Mouse (Mus musculus): ENCODE data around the gene Epb41l1. TPM values are rescaled to one million over a fixed set of nuclear protein-coding genes. Genes with fewer than 3 reads are reported as not detected.
"Not testable (repeated sequence)": the region's sequence is repeated elsewhere in the genome, so short reads cannot be mapped to it uniquely, and the experiment has no call there.

Gene Epb41l1
- 1.2 and 1.4 TPM in 2 replicates for polyA plus RNA-seq (2016; fragmentation: Nextera tagmentation; extraction: Ambion mirVana)

DNA sequence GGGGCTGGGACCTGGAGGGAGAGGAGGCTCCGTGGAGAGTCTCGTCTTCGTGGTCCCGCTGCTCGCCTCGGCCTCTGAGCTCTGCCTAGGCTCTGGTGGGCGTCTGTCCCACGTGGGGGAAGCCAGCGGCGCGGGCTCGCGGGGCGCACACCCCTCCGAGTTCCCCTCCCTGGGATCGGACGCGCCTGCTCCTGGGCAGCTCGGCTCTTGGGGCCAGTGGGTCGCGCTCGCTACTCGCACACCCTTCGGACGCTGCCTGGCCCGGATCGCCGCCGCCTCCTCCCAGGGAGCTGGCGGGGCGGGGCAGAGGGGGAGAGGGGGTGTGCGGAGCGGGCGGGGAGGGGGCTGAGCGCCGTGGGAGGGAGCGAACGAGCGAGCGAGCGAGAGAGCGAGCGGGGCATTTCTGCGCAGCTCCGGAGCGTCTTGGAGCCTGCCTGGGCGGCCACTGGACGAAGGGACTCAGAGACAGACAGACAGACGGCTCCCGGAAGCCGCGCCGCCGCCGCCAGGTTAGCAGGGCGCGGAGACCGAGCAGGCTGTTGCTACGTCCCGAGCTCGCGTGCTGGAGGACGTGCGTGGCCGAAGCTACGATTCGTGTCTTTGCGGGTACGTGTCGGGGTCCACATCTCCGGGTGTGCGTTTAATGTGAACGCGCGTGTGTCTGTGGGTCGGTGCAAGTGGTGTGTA lies at the start of gene Epb41l1:
Epb41l1 (plus strand) TSS at position 216 of the 687 bp plus-strand sequence.
- Histone ChIP-seq H3K4me3 (peak within 1 kb of the TSS; percentile 64), H3K27me3 (replicated peaks) (peaks cover 48% of the 10 kb centered on the region), H3K9me3 (replicated peaks) (no peaks in the 10 kb centered on the region), H3K4me2 (peak within 1 kb of the TSS; percentile 100), H3K9ac (peak within 1 kb of the TSS; percentile 75), H3K27ac (ENCODE audit: poor library complexity, severe bottlenecking) (no peak within 1 kb of the TSS), H3K4me1 (replicated peaks) (peaks cover 17% of the 10 kb centered on the region), H3K36me3 (no peaks in the 10 kb centered on the region)
- ATAC-seq (ENCODE audit: insufficient number of reproducible peaks, low FRiP score), result peak; percentile 60
- 1% methylated on average over 76 of the region's 76 CpGs for WGBS

GRCm38 (mm10) chr2:156376956-156377355 lies 43.8 kb upstream of the Epb41l1 start:
- 76% methylated on average over 7 of the region's 7 CpGs for WGBS
- no peak overlapping the region for H3K4me2 ChIP-seq
- H3K9ac ChIP-seq, result no peak overlapping the region
- no peaks in the 10 kb centered on the region for H3K9me3 ChIP-seq (replicated peaks)
- H3K27ac ChIP-seq (ENCODE audit: poor library complexity, severe bottlenecking), result no peak overlapping the region
- no peaks in the 10 kb centered on the region for H3K27me3 ChIP-seq (replicated peaks)
- no peak overlapping the region for H3K4me3 ChIP-seq
- no peaks in the 10 kb centered on the region for H3K4me1 ChIP-seq (replicated peaks)
- H3K36me3 ChIP-seq, result no peaks in the 10 kb centered on the region
- ATAC-seq (ENCODE audit: insufficient number of reproducible peaks, low FRiP score), result no peak

GRCm38 (mm10) chr2:156379929-156380328 lies 40.8 kb upstream of the Epb41l1 start:
- Histone ChIP-seq H3K27ac (ENCODE audit: poor library complexity, severe bottlenecking) (no peak overlapping the region), H3K9ac (no peak overlapping the region), H3K9me3 (replicated peaks) (0 out of 2 replicates have a peak, but pooled peaks cover 6% of the 10 kb centered on the region), H3K36me3 (no peaks in the 10 kb centered on the region), H3K4me3 (no peak overlapping the region), H3K27me3 (replicated peaks) (no peaks in the 10 kb centered on the region), H3K4me2 (no peak overlapping the region), H3K4me1 (replicated peaks) (no peaks in the 10 kb centered on the region)
- no peak for ATAC-seq (ENCODE audit: insufficient number of reproducible peaks, low FRiP score)
- 80% methylated on average over 10 of the region's 10 CpGs for WGBS

- H3K4me1 ChIP-seq (replicated peaks), result no peaks in the 10 kb centered on the region
- no peak overlapping the region for H3K27ac ChIP-seq (ENCODE audit: poor library complexity, severe bottlenecking)
- H3K27me3 ChIP-seq (replicated peaks), result no peaks in the 10 kb centered on the region
- ATAC-seq (ENCODE audit: insufficient number of reproducible peaks, low FRiP score), result no peak
- H3K9ac ChIP-seq, result no peak overlapping the region
- WGBS, result 64% methylated on average over 4 of the region's 4 CpGs
- H3K4me2 ChIP-seq, result no peak overlapping the region
- H3K36me3 ChIP-seq, result no peaks in the 10 kb centered on the region
- H3K9me3 ChIP-seq (replicated peaks), result 0 out of 2 replicates have a peak, but pooled peaks cover 6% of the 10 kb centered on the region
- no peak overlapping the region for H3K4me3 ChIP-seq
Measured at GRCm38 (mm10) chr2:156381350-156381749, 39.4 kb upstream of the Epb41l1 start.

DNA sequence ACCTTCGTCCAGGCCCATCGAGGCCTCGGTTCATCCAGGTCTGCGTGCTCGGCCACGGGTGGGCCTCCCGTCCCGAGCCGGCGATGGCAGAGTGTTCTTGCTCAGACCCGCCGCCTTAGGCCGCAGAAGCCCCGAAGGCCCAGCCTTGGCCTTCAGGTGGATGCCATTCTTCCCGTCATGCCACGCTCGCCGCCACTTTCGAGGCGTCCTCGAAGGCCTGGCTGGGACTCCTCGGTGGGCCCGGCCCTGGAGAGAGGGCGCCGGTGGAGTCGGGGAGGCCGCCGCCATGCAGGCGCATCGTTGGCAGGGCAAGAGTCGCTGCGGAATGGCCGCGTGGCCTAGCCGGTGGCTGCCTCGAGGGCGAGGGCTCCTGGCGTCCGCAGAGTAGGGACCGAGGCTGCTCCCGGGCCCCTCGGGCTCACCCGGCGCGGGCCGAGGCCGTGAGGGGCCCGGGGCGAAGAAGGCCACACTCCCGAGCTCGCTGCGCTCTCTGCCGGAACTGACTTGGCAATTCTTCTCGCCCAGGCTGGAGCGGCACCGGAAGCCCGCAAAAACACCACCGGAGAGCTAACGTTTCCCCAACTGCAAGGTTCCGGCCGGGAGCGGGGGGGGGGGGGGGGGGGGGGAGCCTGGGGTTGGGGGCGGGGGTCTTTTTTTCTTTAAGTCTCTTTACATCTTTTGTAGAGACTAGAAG lies 28.1 kb upstream of the Epb41l1 start:
- 0% methylated on average over 10 of the region's 63 CpGs for WGBS
- H3K9ac ChIP-seq, result 0 out of 2 replicates have a peak overlapping the region, but pooled peaks have one; percentile 50
- H3K27ac ChIP-seq (ENCODE audit: poor library complexity, severe bottlenecking); H3K36me3 ChIP-seq; H3K4me1 ChIP-seq (replicated peaks); H3K9me3 ChIP-seq (replicated peaks); H3K27me3 ChIP-seq (replicated peaks): not testable (repeated sequence)
- peak overlapping the region; percentile 45 for H3K4me3 ChIP-seq
- ATAC-seq (ENCODE audit: insufficient number of reproducible peaks, low FRiP score), result peak; percentile 88
- peak overlapping the region; percentile 52 for H3K4me2 ChIP-seq

GRCm38 (mm10) chr2:156393155-156393828 lies 27.4 kb upstream of the Epb41l1 start:
- ATAC-seq (ENCODE audit: insufficient number of reproducible peaks, low FRiP score), result no peak

GRCm38 (mm10) chr2:156394282-156394681 lies 26.4 kb upstream of the Epb41l1 start:
- WGBS, result 85% methylated on average over 4 of the region's 4 CpGs
- peaks cover under 1% of the 10 kb centered on the region; the same call in 1 of the 2 replicates for H3K4me1 ChIP-seq (replicated peaks)

More at GRCm38 (mm10) chr2:156393155-156393828, 27.4 kb upstream of the Epb41l1 start:
- Histone ChIP-seq H3K4me1 (replicated peaks) (no peaks in the 10 kb centered on the region; the same call in 1 of the 2 replicates), H3K4me3 (peak overlapping the region; percentile 45), H3K27ac (ENCODE audit: poor library complexity, severe bottlenecking) (no peak overlapping the region), H3K9ac (no peak overlapping the region), H3K9me3 (replicated peaks) (no peaks in the 10 kb centered on the region), H3K4me2 (peak overlapping the region; percentile 52), H3K36me3 (no peaks in the 10 kb centered on the region), H3K27me3 (replicated peaks) (no peaks in the 10 kb centered on the region)
- 55% methylated on average over 5 of the region's 5 CpGs for WGBS

GRCm38 (mm10) chr2:156396096-156396495 lies 24.6 kb upstream of the Epb41l1 start:
- Histone ChIP-seq H3K4me2 (no peak overlapping the region), H3K4me1 (replicated peaks) (peaks cover 6% of the 10 kb centered on the region), H3K27ac (ENCODE audit: poor library complexity, severe bottlenecking) (0 out of 2 replicates have a peak overlapping the region, but pooled peaks have one; percentile 1), H3K36me3 (no peaks in the 10 kb centered on the region), H3K9me3 (replicated peaks) (no peaks in the 10 kb centered on the region), H3K9ac (no peak overlapping the region), H3K4me3 (no peak overlapping the region), H3K27me3 (replicated peaks) (no peaks in the 10 kb centered on the region)
- WGBS, result 64% methylated on average over 2 of the region's 2 CpGs
- ATAC-seq (ENCODE audit: insufficient number of reproducible peaks, low FRiP score), result no peak

More at GRCm38 (mm10) chr2:156394282-156394681, 26.4 kb upstream of the Epb41l1 start:
- H3K4me2 ChIP-seq, result no peak overlapping the region
- ATAC-seq (ENCODE audit: insufficient number of reproducible peaks, low FRiP score), result no peak
- H3K36me3 ChIP-seq, result no peaks in the 10 kb centered on the region
- no peak overlapping the region for H3K27ac ChIP-seq (ENCODE audit: poor library complexity, severe bottlenecking)
- no peak overlapping the region for H3K4me3 ChIP-seq
- H3K9ac ChIP-seq, result no peak overlapping the region
- H3K9me3 ChIP-seq (replicated peaks), result no peaks in the 10 kb centered on the region
- no peaks in the 10 kb centered on the region for H3K27me3 ChIP-seq (replicated peaks)

GRCm38 (mm10) chr2:156397988-156398387 lies 22.7 kb upstream of the Epb41l1 start:
- Histone ChIP-seq H3K4me2 (no peak overlapping the region), H3K27ac (ENCODE audit: poor library complexity, severe bottlenecking) (no peak overlapping the region), H3K27me3 (replicated peaks) (no peaks in the 10 kb centered on the region), H3K9me3 (replicated peaks) (no peaks in the 10 kb centered on the region), H3K4me1 (replicated peaks) (peaks cover 9% of the 10 kb centered on the region), H3K9ac (no peak overlapping the region), H3K36me3 (no peaks in the 10 kb centered on the region), H3K4me3 (no peak overlapping the region)
- ATAC-seq (ENCODE audit: insufficient number of reproducible peaks, low FRiP score), result no peak
- WGBS, result 87% methylated on average over 7 of the region's 7 CpGs

- H3K4me1 ChIP-seq (replicated peaks), result peaks cover 9% of the 10 kb centered on the region
- no peak overlapping the region for H3K4me2 ChIP-seq
- H3K4me3 ChIP-seq, result no peak overlapping the region
- no peak for ATAC-seq (ENCODE audit: insufficient number of reproducible peaks, low FRiP score)
- H3K36me3 ChIP-seq, result no peaks in the 10 kb centered on the region
- no peaks in the 10 kb centered on the region for H3K27me3 ChIP-seq (replicated peaks)
- no peak overlapping the region for H3K27ac ChIP-seq (ENCODE audit: poor library complexity, severe bottlenecking)
- 61% methylated on average over 1 of the region's 1 CpGs for WGBS
- H3K9ac ChIP-seq, result no peak overlapping the region
- no peaks in the 10 kb centered on the region for H3K9me3 ChIP-seq (replicated peaks)
Measured at GRCm38 (mm10) chr2:156399485-156399884, 21.2 kb upstream of the Epb41l1 start.

GRCm38 (mm10) chr2:156401331-156401730 lies 19.4 kb upstream of the Epb41l1 start:
- Histone ChIP-seq H3K9me3 (replicated peaks) (no peaks in the 10 kb centered on the region), H3K4me2 (peak overlapping the region; percentile 52), H3K27ac (ENCODE audit: poor library complexity, severe bottlenecking) (no peak overlapping the region), H3K36me3 (no peaks in the 10 kb centered on the region), H3K9ac (no peak overlapping the region), H3K27me3 (replicated peaks) (no peaks in the 10 kb centered on the region), H3K4me1 (replicated peaks) (peaks cover 9% of the 10 kb centered on the region), H3K4me3 (no peak overlapping the region)
- ATAC-seq (ENCODE audit: insufficient number of reproducible peaks, low FRiP score), result peak; percentile 77
- 5% methylated on average over 9 of the region's 9 CpGs for WGBS
